Mouse (Mus musculus) MEL (cell line): ENCODE data around the gene 4933428G20Rik. TPM values are rescaled to one million over a fixed set of nuclear protein-coding genes. Genes with fewer than 3 reads are reported as not detected.

ENCODE experiments used
- DNase-seq: peaks from one replicate; pipeline ENCODE4 v3.0.0; 2011; ENCODE audit warnings: low read depth, low spot score
- H3K27ac ChIP-seq: 2 replicates; pipeline ENCODE4 v1.5.1; 2012; ENCODE audit warnings: low read depth, mild to moderate bottlenecking, control low read depth, low read length, moderate library complexity; ENCODE audit not compliant: control insufficient read depth
- H3K27me3 ChIP-seq, 2 experiments: fragments of 150-350 bp in 1 of 2; sonication (generic) in 1 of 2; 2 replicates each; pipeline ENCODE4 v1.6.1; 2012; ENCODE audit warnings: low read length in 2 of 2, mild to moderate bottlenecking in 2 of 2, improper control_type of control experiment in 1 of 2, moderate library complexity in 1 of 2; ENCODE audit not compliant: insufficient read depth in 2 of 2, control insufficient read depth in 1 of 2
- H3K36me3 ChIP-seq, 2 experiments: 2 replicates each; pipeline ENCODE4 v1.6.1; 2012 to 2014; ENCODE audit warnings: low read length in 2 of 2, improper control_type of control experiment in 1 of 2, inconsistent platforms in 1 of 2, mild to moderate bottlenecking in 1 of 2; ENCODE audit not compliant: insufficient read depth in 2 of 2, control insufficient read depth in 1 of 2
- H3K4me1 ChIP-seq, 2 experiments: fragments of 150-350 bp in 1 of 2; sonication (generic) in 1 of 2; 2 replicates each; pipeline ENCODE4 v1.6.1; 2012; ENCODE audit warnings: low read length in 2 of 2, improper control_type of control experiment in 1 of 2, mild to moderate bottlenecking in 1 of 2; ENCODE audit not compliant: insufficient read depth in 2 of 2, control insufficient read depth in 1 of 2
- H3K4me3 ChIP-seq, 2 experiments: fragments of 150-350 bp in 1 of 2; sonication (generic) in 1 of 2; 2 replicates each; pipeline ENCODE4 v1.5.1; 2012; ENCODE audit warnings: low read depth in 2 of 2, low read length in 2 of 2, mild to moderate bottlenecking in 2 of 2, moderate library complexity in 2 of 2, control low read depth in 1 of 2, improper control_type of control experiment in 1 of 2; ENCODE audit not compliant: control insufficient read depth in 1 of 2, insufficient read depth in 1 of 2
- H3K79me2 ChIP-seq: 2 replicates; pipeline ENCODE4 v1.6.1; 2012; ENCODE audit warnings: mild to moderate bottlenecking, low read length, moderate library complexity; ENCODE audit not compliant: control insufficient read depth, poor library complexity, insufficient read depth
- H3K9ac ChIP-seq: 2 replicates; pipeline ENCODE4 v1.6.1; 2012; ENCODE audit warnings: low read depth, mild to moderate bottlenecking, control low read depth, low read length, moderate library complexity; ENCODE audit not compliant: control insufficient read depth, poor library complexity, severe bottlenecking
- H3K9me3 ChIP-seq: fragments of 150-350 bp; sonication (generic); replicated peaks from 2 replicates; pipeline ENCODE4 v1.6.1; 2012; ENCODE audit warnings: mild to moderate bottlenecking, low read length, improper control_type of control experiment, moderate library complexity; ENCODE audit not compliant: insufficient read depth
- BHLHE40 ChIP-seq: IDR thresholded peaks from 2 replicates; pipeline ENCODE4 v1.6.1; 2012; ENCODE audit warnings: low read depth, mild to moderate bottlenecking, inconsistent platforms, low read length, improper control_type of control experiment, borderline replicate concordance
- CHD1 ChIP-seq: IDR thresholded peaks from 2 replicates; pipeline ENCODE4 v1.6.1; 2012; ENCODE audit warnings: low read depth, mild to moderate bottlenecking, inconsistent platforms, low read length, improper control_type of control experiment
- CHD2 ChIP-seq: IDR thresholded peaks from 2 replicates; pipeline ENCODE4 v1.6.1; 2011; ENCODE audit warnings: low read length, improper control_type of control experiment
- CTCF ChIP-seq, 3 experiments: IDR thresholded peaks in 2 of 3; conservative IDR thresholded peaks in 1 of 3; 2 replicates each; pipeline ENCODE4 v1.5.1; 2011 to 2012; ENCODE audit warnings: low read length in 3 of 3, low read depth in 2 of 3, mild to moderate bottlenecking in 2 of 3, improper control_type of control experiment in 1 of 3, inconsistent platforms in 1 of 3, mixed read lengths in 1 of 3, moderate library complexity in 1 of 3; ENCODE audit not compliant: control insufficient read depth in 1 of 3, insufficient read depth in 1 of 3, poor library complexity in 1 of 3, severe bottlenecking in 1 of 3
- EP300 ChIP-seq, 2 experiments: IDR thresholded peaks; 2 replicates each; pipeline ENCODE4 v1.6.1; 2011; ENCODE audit warnings: improper control_type of control experiment in 2 of 2, low read length in 2 of 2, low read depth in 1 of 2, mild to moderate bottlenecking in 1 of 2
- ETS1 ChIP-seq: IDR thresholded peaks from 2 replicates; pipeline ENCODE4 v1.6.1; 2012; ENCODE audit warnings: low read depth, mild to moderate bottlenecking, inconsistent platforms, low read length, improper control_type of control experiment, moderate library complexity
- GABPA ChIP-seq: IDR thresholded peaks from 2 replicates; pipeline ENCODE4 v1.6.1; 2012; ENCODE audit warnings: low read depth, mild to moderate bottlenecking, inconsistent platforms, low read length, improper control_type of control experiment, moderate library complexity
- GATA1 ChIP-seq: IDR thresholded peaks from 2 replicates; pipeline ENCODE4 v1.6.1; 2011; ENCODE audit warnings: low read depth, low read length, improper control_type of control experiment
- HCFC1 ChIP-seq: IDR thresholded peaks from 2 replicates; pipeline ENCODE4 v1.6.1; 2012; ENCODE audit warnings: low read depth, mild to moderate bottlenecking, inconsistent platforms, low read length, improper control_type of control experiment, moderate library complexity
- JUND ChIP-seq: IDR thresholded peaks from 2 replicates; pipeline ENCODE4 v1.6.1; 2011; ENCODE audit warnings: low read depth, mild to moderate bottlenecking, improper control_type of control experiment, low read length
- KAT2A ChIP-seq: conservative IDR thresholded peaks from 2 replicates; pipeline ENCODE4 v1.6.1; 2012; ENCODE audit warnings: low read depth, low read length, improper control_type of control experiment, inconsistent platforms
- MAX ChIP-seq: IDR thresholded peaks from 2 replicates; pipeline ENCODE4 v1.6.1; 2011; ENCODE audit warnings: low read length, improper control_type of control experiment
- MYB ChIP-seq: IDR thresholded peaks from 2 replicates; pipeline ENCODE4 v1.6.1; 2011; ENCODE audit warnings: mild to moderate bottlenecking, low read depth, low read length, improper control_type of control experiment
- NELFE ChIP-seq: IDR thresholded peaks from 2 replicates; pipeline ENCODE4 v1.6.1; 2011; ENCODE audit warnings: low read depth, low read length, improper control_type of control experiment
- NRF1 ChIP-seq: IDR thresholded peaks from 2 replicates; pipeline ENCODE4 v1.6.1; 2014; ENCODE audit warnings: low read depth, mild to moderate bottlenecking, inconsistent platforms, low read length, improper control_type of control experiment, moderate library complexity; ENCODE audit not compliant: poor library complexity, insufficient read depth, severe bottlenecking
- POLR2A ChIP-seq, 2 experiments: IDR thresholded peaks; 2 replicates each; pipeline ENCODE4 v1.6.1; 2011 to 2012; ENCODE audit warnings: low read length in 2 of 2, mild to moderate bottlenecking in 2 of 2, control low read depth in 1 of 2, improper control_type of control experiment in 1 of 2, low read depth in 1 of 2, moderate library complexity in 1 of 2; ENCODE audit not compliant: control insufficient read depth in 1 of 2, insufficient read depth in 1 of 2, poor library complexity in 1 of 2
- POLR2AphosphoS5 ChIP-seq: IDR thresholded peaks from 2 replicates; pipeline ENCODE4 v1.6.1; 2012; ENCODE audit warnings: low read depth, borderline replicate concordance, mild to moderate bottlenecking, inconsistent platforms, low read length, moderate library complexity, mixed read lengths
- RCOR1 ChIP-seq: IDR thresholded peaks from 2 replicates; pipeline ENCODE4 v1.6.1; 2012; ENCODE audit warnings: low read depth, mild to moderate bottlenecking, inconsistent platforms, low read length, improper control_type of control experiment
- TAL1 ChIP-seq: IDR thresholded peaks from 2 replicates; pipeline ENCODE4 v1.6.1; 2012; ENCODE audit warnings: mild to moderate bottlenecking, inconsistent platforms, low read length, moderate library complexity, mixed read lengths
- TBP ChIP-seq: IDR thresholded peaks from 2 replicates; pipeline ENCODE4 v1.8.0; 2011; ENCODE audit warnings: low read depth, low read length, improper control_type of control experiment
- TCF12 ChIP-seq: IDR thresholded peaks from 2 replicates; pipeline ENCODE4 v1.6.1; 2014; ENCODE audit warnings: low read depth, mild to moderate bottlenecking, inconsistent platforms, low read length, improper control_type of control experiment, moderate library complexity
- USF2 ChIP-seq, 2 experiments: IDR thresholded peaks; 2 replicates each; pipeline ENCODE4 v1.6.1; 2011 to 2012; ENCODE audit warnings: improper control_type of control experiment in 2 of 2, low read length in 2 of 2, borderline replicate concordance in 1 of 2, inconsistent platforms in 1 of 2, low read depth in 1 of 2, mild to moderate bottlenecking in 1 of 2; ENCODE audit not compliant: insufficient read depth in 1 of 2
- ZMIZ1 ChIP-seq: IDR thresholded peaks from 2 replicates; pipeline ENCODE4 v1.6.1; 2012; ENCODE audit warnings: low read depth, mild to moderate bottlenecking, inconsistent platforms, low read length, improper control_type of control experiment, moderate library complexity
- ZNF384 ChIP-seq: IDR thresholded peaks from 2 replicates; pipeline ENCODE4 v1.6.1; 2012; ENCODE audit warnings: low read depth, mild to moderate bottlenecking, inconsistent platforms, low read length, improper control_type of control experiment
- polyA plus RNA-seq, 2 experiments: library from polyadenylated mRNA; stranded (reverse) in 1 of 2; unstranded in 1 of 2; fragments of >175 nt in 1 of 2; fragments of >200 nt in 1 of 2; gene quantifications; 2 replicates each; pipeline versions ENCODE4 v1.2.1 to v1.2.4; 2012; ENCODE audit warnings: low replicate concordance in 2 of 2, low read depth in 1 of 2; ENCODE audit not compliant: insufficient read length in 2 of 2, insufficient read depth in 1 of 2, missing spikeins in 1 of 2
- total RNA-seq: library from RNA; depleted of rRNA; stranded (reverse); fragments of 300-350 nt; gene quantifications from 2 replicates; pipeline ENCODE4 v1.2.3, GENCODE M21; 2012

4933428G20Rik gene
- total and polyA plus RNA-seq, 3 experiments = 0.15 TPM; not detected in 2

GRCm38 (mm10) chr11:97523827-97524261 lies 23.7 kb upstream of the 4933428G20Rik start:
- Histone ChIP-seq H3K79me2 (no peaks in the 10 kb centered on the region), H3K27me3 (peaks cover 4 to 5% of the 10 kb centered on the region in 2 experiments)
- TF ChIP-seq GABPA = no peak
- TF ChIP-seq TBP = no peak
- no peak for TF ChIP-seq ETS1
- no peak for TF ChIP-seq POLR2AphosphoS5
- TF ChIP-seq HCFC1 = no peak
- TF ChIP-seq MAX = no peak
- no peak for TF ChIP-seq BHLHE40
- TF ChIP-seq POLR2A (IDR thresholded peaks at IDR 0.05; ENCODE audit: control insufficient read depth in 1 of 2, insufficient read depth in 1 of 2, low read depth in 1 of 2, low read length in 2 of 2, poor library complexity in 1 of 2) = no peak
- TF ChIP-seq GATA1 = no peak
- TF ChIP-seq CHD2 = no peak
- no peak for TF ChIP-seq USF2 (IDR thresholded peaks at IDR 0.05; ENCODE audit: borderline replicate concordance in 1 of 2, insufficient read depth in 1 of 2, low read depth in 1 of 2, low read length in 2 of 2)
- TF ChIP-seq ZNF384 = no peak
- no peak for TF ChIP-seq NELFE
- TF ChIP-seq NRF1 = no peak
- no peak for TF ChIP-seq MYB
- no peak for TF ChIP-seq CTCF (IDR thresholded peaks at IDR 0.05 in 2 of 3, conservative IDR thresholded peaks at IDR 0.05 in 1 of 3; ENCODE audit: control insufficient read depth in 1 of 3, insufficient read depth in 1 of 3, low read depth in 2 of 3, low read length in 3 of 3, poor library complexity in 1 of 3, severe bottlenecking in 1 of 3)
- TF ChIP-seq CHD1 = no peak
- no peak for TF ChIP-seq JUND

GRCm38 (mm10) chr11:97523107-97523506 lies 23.0 kb upstream of the 4933428G20Rik start:
- Histone ChIP-seq H3K79me2 (no peaks in the 10 kb centered on the region), H3K27me3 (peaks cover 4 to 5% of the 10 kb centered on the region in 2 experiments), H3K36me3 (no peaks in the 10 kb centered on the region)
- no peak for TF ChIP-seq MYB
- TF ChIP-seq ZMIZ1 = no peak
- no peak for TF ChIP-seq TAL1
- no peak for TF ChIP-seq GATA1
- no peak for TF ChIP-seq CTCF (IDR thresholded peaks at IDR 0.05 in 2 of 3, conservative IDR thresholded peaks at IDR 0.05 in 1 of 3; ENCODE audit: control insufficient read depth in 1 of 3, insufficient read depth in 1 of 3, low read depth in 2 of 3, low read length in 3 of 3, poor library complexity in 1 of 3, severe bottlenecking in 1 of 3)
- no peak for TF ChIP-seq EP300 (IDR thresholded peaks at IDR 0.05; ENCODE audit: low read depth in 1 of 2, low read length in 2 of 2)
- no peak for TF ChIP-seq HCFC1
- no peak for TF ChIP-seq POLR2A (IDR thresholded peaks at IDR 0.05; ENCODE audit: control insufficient read depth in 1 of 2, insufficient read depth in 1 of 2, low read depth in 1 of 2, low read length in 2 of 2, poor library complexity in 1 of 2)
- no peak for TF ChIP-seq BHLHE40
- no peak for TF ChIP-seq ZNF384
- no peak for TF ChIP-seq KAT2A
- TF ChIP-seq TCF12 = no peak
- no peak for TF ChIP-seq NELFE
- TF ChIP-seq USF2 (IDR thresholded peaks at IDR 0.05; ENCODE audit: borderline replicate concordance in 1 of 2, insufficient read depth in 1 of 2, low read depth in 1 of 2, low read length in 2 of 2) = no peak
- TF ChIP-seq CHD2 = no peak
- TF ChIP-seq RCOR1 = no peak
- TF ChIP-seq, all 39 proteins: peak for 0
- no peak overlapping the region for H3K4me3 ChIP-seq
- no peaks in the 10 kb centered on the region for H3K9me3 ChIP-seq
- no peak for DNase-seq
- no peaks in the 10 kb centered on the region for H3K4me1 ChIP-seq
- H3K9ac ChIP-seq = no peak overlapping the region
- no peak overlapping the region for H3K27ac ChIP-seq

More at GRCm38 (mm10) chr11:97523827-97524261, 23.7 kb upstream of the 4933428G20Rik start:
- no peak overlapping the region for H3K27ac ChIP-seq
- no peak overlapping the region for H3K4me3 ChIP-seq
- DNase-seq = no peak
- no peaks in the 10 kb centered on the region for H3K4me1 ChIP-seq
- H3K9ac ChIP-seq = no peak overlapping the region
- H3K9me3 ChIP-seq = no peaks in the 10 kb centered on the region
- H3K36me3 ChIP-seq = no peaks in the 10 kb centered on the region
